Mouse (Mus musculus): Measurements from ENCODE around the gene Map3k20.

Gene Map3k20

GRCm38 (mm10) chr2:72285256-72285887 is at the start of gene Map3k20:
TSS of gene Map3k20 (plus strand) at chr2:72285637.
- DNase-seq (ENCODE audit: extremely low spot score), result peak; percentile 83

DNA sequence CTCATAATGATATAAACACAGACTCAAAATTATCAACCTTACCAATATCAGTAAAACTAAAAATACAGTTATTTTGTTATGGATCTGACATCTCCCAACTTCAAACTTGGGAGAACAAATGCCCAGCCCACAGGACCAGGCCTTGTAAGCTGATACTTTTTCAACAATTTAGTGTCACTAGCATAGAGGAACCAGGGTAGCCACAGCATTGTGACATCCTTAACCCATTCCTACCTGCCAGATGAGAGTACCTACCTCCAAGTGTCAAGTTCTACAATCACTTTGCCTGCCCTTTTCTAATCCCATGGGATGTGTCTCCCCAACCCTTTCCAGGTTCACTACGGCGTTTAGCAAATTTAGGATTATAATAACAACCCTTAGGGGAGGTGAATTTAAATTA is 47.0 kb upstream of the Map3k20 start:
- DNase-seq (ENCODE audit: extremely low spot score), result no peak

GRCm38 (mm10) chr2:72238925-72239324 is 46.5 kb upstream of the Map3k20 start:
- no peak for DNase-seq (ENCODE audit: extremely low spot score)

DNA sequence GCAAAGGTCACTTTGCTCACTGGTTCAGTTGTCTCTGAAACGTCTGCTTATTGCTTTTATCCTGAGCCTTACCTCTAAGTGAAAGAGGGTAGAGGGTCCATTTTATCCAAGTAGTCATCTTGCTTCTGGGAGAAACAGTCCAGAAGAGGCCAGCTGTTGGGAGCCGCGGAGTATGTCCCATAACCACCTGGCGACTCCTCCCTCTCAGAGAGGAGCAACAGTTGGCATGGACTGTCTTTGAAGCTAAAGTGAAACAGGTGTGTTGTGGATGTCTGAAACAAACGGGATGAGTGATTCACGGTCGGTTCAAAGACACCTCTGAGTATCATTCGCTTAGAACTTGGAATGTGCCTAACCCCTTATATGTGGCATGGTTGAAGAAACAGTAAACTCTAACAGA is 46.0 kb upstream of the Map3k20 start:
- no peak for DNase-seq (ENCODE audit: extremely low spot score)

DNA sequence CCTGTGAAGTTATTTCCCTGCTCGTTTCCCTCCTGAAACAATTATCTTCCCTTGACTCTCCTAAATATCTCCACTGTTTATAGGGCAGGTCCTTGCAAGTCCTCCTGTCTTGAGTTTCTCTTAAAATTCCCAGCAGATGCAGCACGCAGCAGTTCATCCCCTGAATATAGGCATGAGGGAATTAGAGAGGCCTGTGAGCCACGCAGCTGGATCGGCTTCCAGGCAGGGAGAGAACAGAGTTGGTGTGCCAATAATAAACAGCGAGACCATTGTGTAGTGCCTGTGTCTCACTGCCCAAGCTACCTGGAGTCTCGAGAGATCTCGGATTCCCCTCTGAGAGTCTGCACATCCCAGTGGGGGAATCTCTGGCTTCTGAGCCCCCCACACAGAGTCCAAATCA is 45.4 kb upstream of the Map3k20 start:
- no peak for DNase-seq (ENCODE audit: extremely low spot score)

- DNase-seq (ENCODE audit: extremely low spot score), result no peak
Observed at GRCm38 (mm10) chr2:72240691-72241090, 44.7 kb upstream of the Map3k20 start.

GRCm38 (mm10) chr2:72241714-72242472 is 43.5 kb upstream of the Map3k20 start:
- DNase-seq (ENCODE audit: extremely low spot score), result peak; percentile 21

- DNase-seq (ENCODE audit: extremely low spot score), result no peak
Observed at GRCm38 (mm10) chr2:72242910-72243675, 42.3 kb upstream of the Map3k20 start.

DNA sequence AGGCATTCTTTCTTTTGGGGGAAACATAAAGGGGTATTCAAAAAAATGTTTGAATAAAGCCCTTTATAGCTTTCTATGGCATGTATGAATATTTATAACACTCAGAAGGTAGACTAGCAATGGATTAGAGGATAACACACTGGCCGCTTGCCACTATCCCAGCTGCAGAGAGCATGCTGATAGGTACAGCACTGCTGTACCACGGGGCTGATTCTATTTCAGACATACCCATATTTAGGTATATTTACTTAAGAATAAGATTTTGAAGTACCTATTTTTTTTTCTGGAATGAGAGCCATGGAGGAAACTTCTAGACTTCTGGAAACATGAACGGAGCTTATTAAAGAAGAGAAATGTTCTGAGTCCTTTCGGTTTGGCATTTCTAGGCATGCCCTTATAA is 39.8 kb upstream of the Map3k20 start:
- no peak for DNase-seq (ENCODE audit: extremely low spot score)

DNA sequence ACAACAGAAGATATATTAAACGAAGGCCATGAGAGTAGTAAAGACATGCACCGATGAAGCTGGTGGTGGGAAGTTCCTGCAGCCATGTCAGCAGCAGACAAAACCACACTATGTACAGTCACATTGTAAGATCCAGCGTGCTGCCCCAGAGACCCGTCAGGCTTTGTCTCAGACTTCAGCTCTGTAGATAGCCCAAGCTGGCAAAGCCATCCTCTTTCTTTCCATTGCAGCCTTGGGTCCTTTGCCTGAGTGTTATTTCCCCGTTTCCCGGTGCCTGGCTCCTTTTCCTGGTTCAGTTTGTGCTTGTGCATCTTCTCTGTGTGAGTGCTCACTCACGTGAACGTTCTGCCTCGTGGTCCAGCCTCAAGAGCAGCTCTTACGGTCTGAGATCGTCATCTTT is 39.1 kb upstream of the Map3k20 start:
- no peak for DNase-seq (ENCODE audit: extremely low spot score)

DNA sequence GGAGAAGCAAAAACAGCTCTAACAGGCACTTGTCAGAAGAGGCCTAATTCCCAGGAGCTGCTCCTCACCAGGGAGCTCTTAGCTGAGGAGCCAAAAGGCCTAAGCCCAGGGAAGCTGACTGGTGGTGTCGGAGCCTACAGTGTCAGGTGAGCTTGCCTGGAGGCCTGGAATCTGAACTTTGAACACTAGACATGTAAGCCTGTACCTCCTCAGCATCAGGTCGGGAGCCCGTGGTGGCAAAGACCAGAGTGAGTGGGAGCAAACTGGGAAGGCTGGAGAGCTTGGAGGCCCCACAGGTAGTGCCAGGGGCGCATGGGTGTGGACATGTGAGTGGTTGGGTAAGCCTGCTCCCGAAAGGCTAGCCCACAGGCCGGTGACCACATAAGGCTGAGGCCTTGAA is 37.6 kb upstream of the Map3k20 start:
- DNase-seq (ENCODE audit: extremely low spot score), result no peak

DNA sequence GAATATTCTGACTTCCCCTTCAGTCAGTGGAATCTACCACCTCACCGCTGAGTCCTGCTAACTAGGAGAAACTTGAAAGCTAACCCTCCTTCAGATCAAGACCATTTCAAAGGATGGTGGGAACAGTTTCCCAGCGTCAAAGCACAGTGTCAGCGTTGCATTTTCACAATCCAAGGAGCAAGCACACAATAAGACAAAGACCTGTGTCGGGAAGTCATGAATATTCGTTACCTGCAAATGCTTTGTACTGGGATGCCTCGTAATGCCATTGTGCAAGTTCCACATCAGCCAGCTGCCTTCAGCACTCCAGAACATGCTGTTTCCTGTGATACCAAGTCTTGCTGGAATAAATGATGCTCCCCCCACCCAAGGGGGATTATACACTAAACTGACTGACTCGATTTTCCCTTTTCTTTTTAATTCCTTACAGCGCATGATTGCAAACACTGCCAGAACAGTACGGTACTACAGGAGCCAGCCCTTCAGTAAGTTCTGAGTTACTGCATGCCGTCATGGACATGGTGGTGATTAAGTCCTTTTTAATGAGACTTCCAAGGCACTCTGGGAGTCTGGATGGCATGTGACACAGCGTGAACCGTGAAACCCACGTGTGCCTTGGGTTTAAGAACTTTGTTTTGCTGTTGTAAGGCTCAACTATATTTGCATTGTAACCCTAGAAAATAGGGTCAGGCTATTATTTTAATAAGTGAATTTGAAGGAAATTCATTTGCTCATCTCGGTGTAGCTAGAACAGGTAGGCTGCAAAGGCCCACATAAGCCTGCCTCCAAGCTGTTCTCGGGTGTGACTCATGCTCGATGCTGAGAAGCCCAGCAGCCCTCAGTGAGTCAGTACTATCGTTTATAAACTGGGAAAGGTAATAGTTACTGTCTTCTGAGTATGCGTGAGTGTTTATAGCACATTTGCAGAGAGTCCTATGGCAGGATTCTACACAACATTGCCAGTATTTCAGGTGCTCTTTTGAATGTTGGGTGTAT is 32.6 kb upstream of the Map3k20 start:
- DNase-seq (ENCODE audit: extremely low spot score), result no peak

DNA sequence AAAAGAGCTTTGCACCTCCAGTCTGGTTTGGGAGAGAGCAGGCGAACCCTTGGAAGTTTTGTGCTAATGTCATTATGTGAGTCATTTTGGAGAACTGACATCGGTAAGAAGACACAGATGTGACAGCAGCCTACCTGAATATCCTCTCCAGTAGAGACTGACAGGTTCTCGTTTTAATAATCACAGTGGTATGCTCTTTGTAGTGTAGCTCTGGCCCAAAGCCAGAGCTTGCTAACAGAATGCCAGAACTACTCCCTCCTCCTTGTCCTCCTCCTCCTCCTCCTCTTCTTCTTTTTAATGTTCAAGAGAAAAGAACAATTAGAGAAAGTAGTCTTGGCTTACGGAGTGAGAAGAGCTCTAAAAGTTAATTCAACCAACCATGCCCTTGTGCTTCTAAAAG is 31.6 kb upstream of the Map3k20 start:
- no peak for DNase-seq (ENCODE audit: extremely low spot score)

DNA sequence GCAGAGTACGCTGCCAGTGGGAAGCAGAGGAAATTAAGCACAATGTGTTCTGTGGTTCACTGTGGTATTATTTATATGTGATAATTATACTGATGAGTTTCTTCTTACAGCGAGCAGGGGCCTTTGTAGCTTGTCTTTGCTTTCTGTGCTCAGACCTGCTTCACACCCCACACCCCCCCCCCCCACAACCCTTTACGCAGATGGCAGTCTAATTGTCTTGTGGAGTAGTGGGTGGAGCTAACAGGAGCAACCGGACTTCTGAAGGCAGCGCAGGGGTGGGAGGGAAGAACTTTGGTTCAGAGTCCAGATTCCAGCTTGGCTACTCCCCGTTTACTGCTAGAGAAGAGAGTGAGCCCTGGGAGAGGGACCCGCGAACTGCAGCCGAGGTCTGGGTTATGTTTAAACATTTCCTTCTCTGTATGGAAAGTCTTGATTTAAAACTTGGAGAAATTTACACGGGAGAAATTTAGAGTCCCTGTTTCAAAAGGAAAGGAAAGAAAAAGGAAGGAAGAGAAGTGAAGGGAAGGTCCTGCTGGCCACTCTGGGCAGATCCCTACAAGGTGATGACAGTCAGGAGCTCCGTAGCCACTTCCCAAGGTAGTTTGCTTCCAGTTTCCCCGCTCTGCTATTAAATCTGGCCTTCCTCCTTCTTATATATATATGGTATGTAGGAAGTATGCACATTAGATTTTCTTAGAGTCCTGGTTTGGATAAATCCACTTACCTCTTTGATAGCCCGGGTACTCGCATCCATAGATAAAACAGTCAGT is 30.4 kb upstream of the Map3k20 start:
- DNase-seq (ENCODE audit: extremely low spot score), result peak; percentile 37

- DNase-seq (ENCODE audit: extremely low spot score), result no peak
Observed at GRCm38 (mm10) chr2:72260704-72261103, 24.7 kb upstream of the Map3k20 start.

DNA sequence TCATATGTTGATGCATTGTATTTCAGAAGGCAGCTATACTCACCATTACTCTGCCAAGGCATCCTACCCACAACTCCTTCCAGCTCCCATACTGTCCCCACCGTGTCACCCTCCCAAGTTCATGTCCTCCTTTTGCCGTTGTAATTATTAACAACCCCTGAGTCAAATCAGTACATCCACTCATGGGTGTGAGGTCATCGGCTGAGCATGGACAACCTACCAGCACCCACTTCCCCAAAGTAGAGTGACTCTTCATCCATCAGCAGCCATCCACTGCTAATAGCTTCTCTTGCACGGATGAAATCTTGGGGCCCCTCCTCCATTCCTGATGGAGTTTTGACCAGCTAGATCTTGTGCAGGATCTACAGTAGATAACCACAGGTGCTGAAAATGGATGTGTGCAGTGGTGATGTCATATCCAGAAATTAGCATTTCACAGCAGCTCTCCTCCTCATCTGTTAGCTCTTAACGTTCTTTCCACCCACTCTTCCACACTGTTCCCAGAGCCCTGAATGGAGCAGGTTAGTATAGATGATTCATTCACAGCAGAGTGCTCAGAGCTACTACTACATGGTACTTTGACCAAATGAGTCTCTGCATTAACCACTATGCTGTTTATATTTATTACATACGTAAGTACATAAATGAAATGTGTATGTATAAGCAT is 22.5 kb upstream of the Map3k20 start:
- no peak for DNase-seq (ENCODE audit: extremely low spot score)

DNA sequence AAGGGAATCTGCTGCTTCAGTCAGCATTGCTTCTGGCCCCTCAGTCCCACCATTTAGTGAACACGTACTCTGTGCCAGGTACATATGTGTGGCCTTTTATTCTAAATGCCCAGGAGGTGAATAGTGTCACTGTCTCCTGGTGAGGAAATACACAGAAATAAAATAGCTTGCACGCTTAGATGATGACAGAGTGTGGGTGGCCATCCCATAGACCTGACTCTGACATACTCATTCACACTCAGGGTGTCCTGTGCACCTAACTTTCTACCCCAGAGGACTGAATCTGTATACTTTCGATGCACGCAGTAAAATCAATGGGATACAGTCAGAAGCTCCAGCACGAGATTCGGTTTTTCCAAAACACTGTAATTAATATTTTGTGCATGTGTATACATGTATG is 18.0 kb upstream of the Map3k20 start:
- DNase-seq (ENCODE audit: extremely low spot score), result no peak

DNA sequence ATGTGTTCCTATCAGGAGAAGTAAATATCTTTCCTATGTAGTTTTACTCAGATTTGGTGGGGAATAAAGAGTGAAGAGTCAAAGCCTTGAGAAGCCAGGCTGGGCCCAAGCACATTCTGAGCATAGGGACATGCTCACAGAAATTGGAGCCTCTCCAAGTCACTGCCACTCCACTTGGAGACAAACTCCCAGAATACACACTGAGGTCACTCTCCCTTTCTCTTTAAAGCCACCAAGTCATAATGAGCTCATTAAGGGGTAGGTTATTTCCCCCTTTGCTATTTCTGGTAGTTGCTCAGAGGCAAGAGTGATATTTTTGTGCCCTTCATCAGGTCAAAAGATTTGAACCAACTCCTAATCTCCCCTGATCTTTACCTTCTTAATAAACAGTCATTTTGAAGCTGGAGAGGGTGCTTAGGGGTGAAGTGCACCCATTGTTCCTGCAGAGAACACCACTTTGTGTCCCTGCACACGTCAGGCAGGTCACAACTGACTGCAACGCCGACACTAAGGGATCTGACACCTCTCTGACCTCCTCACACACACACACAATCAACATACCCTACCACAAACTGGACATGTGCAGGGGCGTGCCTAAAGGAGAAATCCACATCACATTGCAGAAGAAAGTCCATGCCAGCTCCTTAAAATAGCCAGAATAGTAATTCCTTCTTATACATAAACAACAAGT is 15.6 kb upstream of the Map3k20 start:
- no peak for DNase-seq (ENCODE audit: extremely low spot score)

- DNase-seq (ENCODE audit: extremely low spot score), result no peak
Observed at GRCm38 (mm10) chr2:72278247-72278873, 7.1 kb upstream of the Map3k20 start.
